In genomic region chr4:150824877-150825276, GRCm38 (mm10) we compare ENCODE assay signal across 11 mouse cellular contexts. TPM values are rescaled to one million over a fixed set of nuclear protein-coding genes. Genes with fewer than 3 reads are reported as not detected.
DNase-seq lines count a peak whose midpoint lies in the region; ATAC-seq and TF ChIP-seq lines count a peak whose summit lies in the region.
"Had no signal": no experiment of that assay in that cellular context is flagged by ENCODE, and none has a peak within 500 bp of the region (broad histone marks: within the 10 kb centered on the region; RNA-seq: fewer than 3 reads in every experiment).

No protein-coding gene starts in this region.

- peak; percentile 67 to 72 for TF ChIP-seq EP300 in MEL (IDR thresholded peaks at IDR 0.05; ENCODE audit: low read depth in 1 of 2, low read length in 2 of 2)

- DNase-seq in forebrain, embryonic 10.5 days (ENCODE audit: extremely low spot score, low spot score), result no peak
- DNase-seq in MEL (ENCODE audit: low read depth, low spot score), result peak; percentile 34
- peak; percentile 58 for DNase-seq in kidney, adult 9 months
- DNase-seq in right cerebral cortex, postnatal 36 days (ENCODE audit: low spot score in 2 of 2), result no peak
- no peak for DNase-seq in layer of hippocampus, postnatal 36 days
- DNase-seq in ovary, postnatal 36 days (ENCODE audit: low spot score), result no peak

- H3K36me3 ChIP-seq in forebrain, embryonic 10.5 days (replicated peaks), result no peaks in the 10 kb centered on the region
- no peaks in the 10 kb centered on the region for H3K36me3 ChIP-seq in forebrain, embryonic 15.5 days
- peaks cover 0 to 15% of the 10 kb centered on the region in 2 experiments; a peak in 2 of 4 replicates for H3K36me3 ChIP-seq in MEL (ENCODE audit: control insufficient read depth in 1 of 2, insufficient read depth in 2 of 2, low read length in 2 of 2)
- H3K36me3 ChIP-seq in lung, embryonic 15.5 days, result no peaks in the 10 kb centered on the region
- H3K36me3 ChIP-seq: neural tube, embryonic 12.5 days had no signal

- H3K79me2 ChIP-seq in MEL (ENCODE audit: control insufficient read depth, insufficient read depth, low read length, poor library complexity), result no peaks in the 10 kb centered on the region

- TF ChIP-seq CTCF in MEL (IDR thresholded peaks at IDR 0.05 in 2 of 3, conservative IDR thresholded peaks at IDR 0.05 in 1 of 3; ENCODE audit: control insufficient read depth in 1 of 3, insufficient read depth in 1 of 3, low read depth in 2 of 3, low read length in 3 of 3, poor library complexity in 1 of 3, severe bottlenecking in 1 of 3), result no peak

- no peak for ATAC-seq in forebrain, embryonic 15.5 days (replicated peaks)
- no peak for ATAC-seq in lung, embryonic 15.5 days (ENCODE audit: borderline replicate concordance, extremely low read depth, low FRiP score, low TSS enrichment)
- ATAC-seq: Patski had no signal

- no peak for TF ChIP-seq POLR2A in MEL (IDR thresholded peaks at IDR 0.05; ENCODE audit: control insufficient read depth in 1 of 2, insufficient read depth in 1 of 2, low read depth in 1 of 2, low read length in 2 of 2, poor library complexity in 1 of 2)

- H3K9ac ChIP-seq in forebrain, embryonic 15.5 days (replicated peaks), result no peak overlapping the region
- no peak overlapping the region for H3K9ac ChIP-seq in MEL (ENCODE audit: control insufficient read depth, low read depth, low read length, poor library complexity, severe bottlenecking)
- no peak overlapping the region; the same call in 1 of the 2 replicates for H3K9ac ChIP-seq in lung, embryonic 15.5 days
- H3K9ac ChIP-seq: hindbrain, embryonic 14.5 days; neural tube, embryonic 12.5 days had no signal

- peaks cover 65% of the 10 kb centered on the region for H3K4me1 ChIP-seq in forebrain, embryonic 10.5 days
- no peaks in the 10 kb centered on the region for H3K4me1 ChIP-seq in forebrain, embryonic 15.5 days
- H3K4me1 ChIP-seq in MEL (ENCODE audit: control insufficient read depth in 1 of 2, insufficient read depth in 2 of 2, low read length in 2 of 2), result peaks cover 0 to 18% of the 10 kb centered on the region in 2 experiments; a peak in 3 of 4 replicates
- peaks cover 55% of the 10 kb centered on the region for H3K4me1 ChIP-seq in lung, embryonic 15.5 days

- H3K27ac ChIP-seq in forebrain, embryonic 10.5 days, result peak overlapping the region; percentile 69; the same call in 1 of the 2 replicates
- no peak overlapping the region for H3K27ac ChIP-seq in forebrain, embryonic 15.5 days (replicated peaks)
- no peak overlapping the region for H3K27ac ChIP-seq in MEL (ENCODE audit: control insufficient read depth, low read depth, low read length)
- peak overlapping the region; percentile 94 for H3K27ac ChIP-seq in lung, embryonic 15.5 days
- H3K27ac ChIP-seq: neural tube, embryonic 12.5 days had no signal

- no peak overlapping the region for H3K4me3 ChIP-seq in forebrain, embryonic 10.5 days
- H3K4me3 ChIP-seq in forebrain, embryonic 15.5 days, result no peak overlapping the region
- no peak overlapping the region for H3K4me3 ChIP-seq in MEL (ENCODE audit: control insufficient read depth in 1 of 2, insufficient read depth in 1 of 2, low read depth in 2 of 2, low read length in 2 of 2)
- H3K4me3 ChIP-seq in lung, embryonic 15.5 days, result no peak overlapping the region
- H3K4me3 ChIP-seq: neural tube, embryonic 12.5 days had no signal

- WGBS in forebrain, embryonic 10.5 days, result 49% methylated on average over 6 of the region's 6 CpGs
- WGBS in forebrain, embryonic 15.5 days, result 63% methylated on average over 6 of the region's 6 CpGs
- 44% methylated on average over 6 of the region's 6 CpGs for WGBS in lung, embryonic 15.5 days

- no peaks in the 10 kb centered on the region for H3K9me3 ChIP-seq in forebrain, embryonic 10.5 days
- H3K9me3 ChIP-seq in forebrain, embryonic 15.5 days, result no peaks in the 10 kb centered on the region
- no peaks in the 10 kb centered on the region for H3K9me3 ChIP-seq in MEL (replicated peaks; ENCODE audit: insufficient read depth, low read length)
- H3K9me3 ChIP-seq in lung, embryonic 15.5 days, result no peaks in the 10 kb centered on the region
- H3K9me3 ChIP-seq: neural tube, embryonic 12.5 days had no signal

- H3K27me3 ChIP-seq in forebrain, embryonic 10.5 days (ENCODE audit: poor library complexity, severe bottlenecking), result peaks cover 25% of the 10 kb centered on the region
- no peaks in the 10 kb centered on the region for H3K27me3 ChIP-seq in forebrain, embryonic 15.5 days
- 0 out of 4 replicates have a peak, but pooled peaks cover 0 to 2% of the 10 kb centered on the region in 2 experiments for H3K27me3 ChIP-seq in MEL (ENCODE audit: control insufficient read depth in 1 of 2, insufficient read depth in 2 of 2, low read length in 2 of 2)
- H3K27me3 ChIP-seq in lung, embryonic 15.5 days, result no peaks in the 10 kb centered on the region
- H3K27me3 ChIP-seq: Patski had no signal

- H3K4me2 ChIP-seq in forebrain, embryonic 15.5 days (replicated peaks), result no peak overlapping the region
- no peak overlapping the region for H3K4me2 ChIP-seq in lung, embryonic 15.5 days
- H3K4me2 ChIP-seq: hindbrain, embryonic 14.5 days; neural tube, embryonic 12.5 days had no signal

- TF ChIP-seq RAD21 in MEL (IDR thresholded peaks at IDR 0.05; ENCODE audit: low read depth, low read length), result no peak

TF ChIP-seq in MEL, 35 proteins besides CTCF, POLR2A, EP300 and RAD21:
- TF ChIP-seq TAL1 (IDR thresholded peaks at IDR 0.05; ENCODE audit: low read length) (peak; percentile 64), USF1 (IDR thresholded peaks at IDR 0.05; ENCODE audit: low read depth, low read length) (peak; percentile 44; the same call in 1 of the 2 replicates), TCF12 (IDR thresholded peaks at IDR 0.05; ENCODE audit: low read depth, low read length) (peak; percentile 21; the same call in 1 of the 2 replicates), MYB (IDR thresholded peaks at IDR 0.05; ENCODE audit: low read depth, low read length) (no peak), USF2 (IDR thresholded peaks at IDR 0.05; ENCODE audit: borderline replicate concordance in 1 of 2, insufficient read depth in 1 of 2, low read depth in 1 of 2, low read length in 2 of 2) (no peak), MEF2A (IDR thresholded peaks at IDR 0.05; ENCODE audit: extremely low read depth, insufficient replicate concordance, low read depth, low read length, poor library complexity, severe bottlenecking) (no peak), MYC (IDR thresholded peaks at IDR 0.05; ENCODE audit: low read depth, low read length) (no peak), NRF1 (IDR thresholded peaks at IDR 0.05; ENCODE audit: insufficient read depth, low read depth, low read length, poor library complexity, severe bottlenecking) (no peak), MAX (IDR thresholded peaks at IDR 0.05; ENCODE audit: low read length) (no peak), SIN3A (IDR thresholded peaks at IDR 0.05; ENCODE audit: low read length) (peak; percentile 15; the same call in 1 of the 2 replicates), MXI1 (IDR thresholded peaks at IDR 0.05; ENCODE audit: low read depth, low read length) (no peak), ETS1 (IDR thresholded peaks at IDR 0.05; ENCODE audit: low read depth, low read length) (no peak), ELF1 (IDR thresholded peaks at IDR 0.05; ENCODE audit: low read depth, low read length) (0 out of 2 replicates have a peak, but pooled peaks have one; percentile 23), GABPA (IDR thresholded peaks at IDR 0.05; ENCODE audit: low read depth, low read length) (no peak), POLR2AphosphoS5 (IDR thresholded peaks at IDR 0.05; ENCODE audit: borderline replicate concordance, low read depth, low read length) (no peak), NELFE (IDR thresholded peaks at IDR 0.05; ENCODE audit: low read depth, low read length) (no peak), GATA1 (IDR thresholded peaks at IDR 0.05; ENCODE audit: low read depth, low read length) (peak; percentile 54), MAZ (IDR thresholded peaks at IDR 0.05; ENCODE audit: low read depth, low read length) (no peak), SMC3 (IDR thresholded peaks at IDR 0.05; ENCODE audit: low read depth, low read length) (no peak), TBP (IDR thresholded peaks at IDR 0.05; ENCODE audit: low read depth, low read length) (no peak), RCOR1 (IDR thresholded peaks at IDR 0.05; ENCODE audit: low read depth, low read length) (peak; percentile 60)

RNA-seq across cellular contexts. Expression of gene Errfi1, which starts 28.8 kb away (rescaled TPM):
- 16.5 and 18.7 TPM in 2 replicates for polyA plus RNA-seq in forebrain, embryonic 10.5 days (2016; fragmentation: Nextera tagmentation; extraction: Ambion mirVana)
- 16.2 and 17.3 TPM in 2 replicates for polyA plus RNA-seq in forebrain, embryonic 15.5 days (2015; fragmentation: Nextera tagmentation; extraction: Ambion mirVana)
- total RNA-seq in MEL (2012; rRNA removed), result 2.1 and 2.3 TPM in 2 replicates
- 1 to 10 TPM in 1 of 2 experiments, not detected in 1; 2.7 TPM for polyA plus RNA-seq in MEL (2012; ENCODE audit: insufficient read depth in 1 of 2, insufficient read length in 2 of 2, low read depth in 1 of 2, low replicate concordance in 2 of 2, missing spikeins in 1 of 2)
- 41.7 and 42.7 TPM in 2 replicates for polyA plus RNA-seq in lung, embryonic 15.5 days (2015; fragmentation: Nextera tagmentation; extraction: Ambion mirVana)
- total RNA-seq in layer of hippocampus, postnatal 36 days (2021), result 10 to 100 TPM; 50.2 to 56.3 TPM

Comparison
In these comparisons a context has a peak if more than half of its experiments do, and no peak if none do; other contexts are left out.
1. H3K27ac ChIP-seq: peak in forebrain, embryonic 10.5 days (single experiment) and lung, embryonic 15.5 days (single experiment); none in forebrain, embryonic 15.5 days (single experiment) and MEL (single experiment).
2. DNase-seq: peak in MEL (single experiment) and kidney, adult 9 months (single experiment); none in forebrain, embryonic 10.5 days (single experiment), right cerebral cortex, postnatal 36 days (0 of 2), layer of hippocampus, postnatal 36 days (0 of 2) and ovary, postnatal 36 days (single experiment).